Mouse (Mus musculus): ENCODE measurements around the gene Gadd45b.

Gadd45b gene

GRCm38 (mm10) chr10:80929299-80930226 is at the start of gene Gadd45b:
TSS of gene Gadd45b (plus strand) at chr10:80930073.
- peak; percentile 97 for DNase-seq (ENCODE audit: low spot score)

GRCm38 (mm10) chr10:80880131-80880641 is 49.7 kb upstream of the Gadd45b start:
- DNase-seq (ENCODE audit: low spot score) = peak; percentile 54

GRCm38 (mm10) chr10:80880901-80881300 is 49.0 kb upstream of the Gadd45b start:
- no peak for DNase-seq (ENCODE audit: low spot score)

GRCm38 (mm10) chr10:80881301-80881700 is 48.6 kb upstream of the Gadd45b start:
- DNase-seq (ENCODE audit: low spot score) = peak; percentile 65

- peak; percentile 67 for DNase-seq (ENCODE audit: low spot score)
These were observed 42.7 kb upstream of the Gadd45b start for GRCm38 (mm10) chr10:80887181-80887580.

- DNase-seq (ENCODE audit: low spot score) = no peak
These were observed 34.8 kb upstream of the Gadd45b start for GRCm38 (mm10) chr10:80895100-80895499.

GRCm38 (mm10) chr10:80895697-80896096 is 34.2 kb upstream of the Gadd45b start:
- no peak for DNase-seq (ENCODE audit: low spot score)

GRCm38 (mm10) chr10:80896581-80897485 is 33.0 kb upstream of the Gadd45b start:
- no peak for DNase-seq (ENCODE audit: low spot score)

GRCm38 (mm10) chr10:80897861-80898510 is 31.9 kb upstream of the Gadd45b start:
- no peak for DNase-seq (ENCODE audit: low spot score)

GRCm38 (mm10) chr10:80899074-80899473 is 30.8 kb upstream of the Gadd45b start:
- no peak for DNase-seq (ENCODE audit: low spot score)

GRCm38 (mm10) chr10:80899591-80900317 is 30.1 kb upstream of the Gadd45b start:
- no peak for DNase-seq (ENCODE audit: low spot score)

GRCm38 (mm10) chr10:80900318-80901247 is 29.3 kb upstream of the Gadd45b start, which contains the start of gene Timm13:
TSS of gene Timm13 (minus strand) at chr10:80900969.
- DNase-seq (ENCODE audit: low spot score) = peak; percentile 91

- DNase-seq (ENCODE audit: low spot score) = no peak
These were observed 28.2 kb upstream of the Gadd45b start for GRCm38 (mm10) chr10:80901409-80902272.

- no peak for DNase-seq (ENCODE audit: low spot score)
These were observed 27.5 kb upstream of the Gadd45b start for GRCm38 (mm10) chr10:80902273-80902940.

- no peak for DNase-seq (ENCODE audit: low spot score)
These were observed 26.6 kb upstream of the Gadd45b start for GRCm38 (mm10) chr10:80903282-80903681.

- no peak for DNase-seq (ENCODE audit: low spot score)
These were observed 25.7 kb upstream of the Gadd45b start for GRCm38 (mm10) chr10:80904004-80904693.

GRCm38 (mm10) chr10:80904709-80905108 is 25.2 kb upstream of the Gadd45b start:
- DNase-seq (ENCODE audit: low spot score) = no peak

Measured in ovary, postnatal 14 days (tissue).